Mouse (Mus musculus): ENCODE measurements around the gene Tubg2.
A peak's percentile ranks its signal among the peaks of the same experiment; 100 is the strongest.

DNA sequence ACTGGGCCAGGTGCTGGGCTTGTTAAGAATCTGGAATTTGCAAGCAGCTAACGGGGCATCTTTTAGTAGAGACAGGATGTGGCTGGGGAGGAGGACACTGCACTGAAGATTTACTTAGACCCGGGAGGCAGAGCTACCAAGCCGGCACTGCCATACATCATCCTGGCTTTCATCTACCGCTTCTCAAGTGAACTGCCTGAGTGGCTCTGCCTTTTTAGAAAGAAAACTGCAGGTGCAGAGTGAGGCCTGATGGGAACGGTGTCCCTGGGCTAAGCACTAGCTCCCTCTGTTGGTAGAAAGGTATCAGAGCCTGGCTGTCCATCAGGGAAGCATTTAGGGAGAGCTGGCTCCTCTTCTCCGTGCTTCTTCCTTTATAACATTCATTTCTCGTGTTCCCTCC lies 45.3 kb downstream of the Tubg2 start:
- TF ChIP-seq SIN3A (IDR thresholded peaks at IDR 0.05; ENCODE audit: low read length) (peak; percentile 56; the same call in 1 of the 2 replicates), ZMIZ1 (IDR thresholded peaks at IDR 0.05; ENCODE audit: low read depth, low read length) (no peak)

Data from CH12.LX (cell line).